Mouse (Mus musculus) kidney, embryonic 14.5 days (tissue): ENCODE data around the gene Car8. TPM values are rescaled to one million over a fixed set of nuclear protein-coding genes. Genes with fewer than 3 reads are reported as not detected.
"Not testable (repeated sequence)": the region's sequence is repeated elsewhere in the genome, so short reads cannot be mapped to it uniquely, and the experiment has no call there.

Experiments used
- ATAC-seq: fragments of 200-750 bp; cut with Nextera tagmentation; 2 replicates; pipeline ENCODE4 v1.8.0; 2017; ENCODE audit warnings: moderate number of reproducible peaks, mild to moderate bottlenecking, moderate TSS enrichment, moderate library complexity; ENCODE audit not compliant: low FRiP score, low TSS enrichment
- H3K27ac ChIP-seq: fragments of 300-500 bp; sonication (generic); 2 replicates; pipeline ENCODE4 v1.5.1; 2014; ENCODE audit warnings: low read depth, mild to moderate bottlenecking, low read length, moderate library complexity, mixed read lengths
- H3K27me3 ChIP-seq: fragments of 300-500 bp; sonication (generic); 2 replicates; pipeline ENCODE4 v1.6.1; 2014; ENCODE audit warnings: mild to moderate bottlenecking, low read length; ENCODE audit not compliant: control insufficient read depth, insufficient read depth
- H3K36me3 ChIP-seq: fragments of 300-500 bp; sonication (generic); 2 replicates; pipeline ENCODE4 v1.6.1; 2014; ENCODE audit warnings: low read length, mixed read lengths; ENCODE audit not compliant: control insufficient read depth, insufficient read depth
- H3K4me1 ChIP-seq: fragments of 300-500 bp; sonication (generic); 2 replicates; pipeline ENCODE4 v1.6.1; 2014; ENCODE audit warnings: low read length, mixed read lengths; ENCODE audit not compliant: control insufficient read depth, insufficient read depth
- H3K4me2 ChIP-seq: fragments of 300-500 bp; sonication (generic); replicated peaks from 2 replicates; pipeline ENCODE4 v1.6.1; 2014; ENCODE audit warnings: low read depth, mild to moderate bottlenecking, low read length
- H3K4me3 ChIP-seq: fragments of 300-500 bp; sonication (generic); 2 replicates; pipeline ENCODE4 v1.5.1; 2014; ENCODE audit warnings: mild to moderate bottlenecking, low read length
- H3K9ac ChIP-seq: fragments of 300-500 bp; sonication (generic); 2 replicates; pipeline ENCODE4 v1.6.1; 2014; ENCODE audit warnings: low read depth, mild to moderate bottlenecking, low read length, moderate library complexity
- H3K9me3 ChIP-seq: fragments of 300-500 bp; sonication (generic); 2 replicates; pipeline ENCODE4 v1.6.1; 2016; ENCODE audit warnings: low read length; ENCODE audit not compliant: control insufficient read depth
- WGBS: fragments of 180-500 bp; shearing (Covaris S2); extraction: QIAGEN DNeasy Blood & Tissue Kit; methylation state at CpG from one replicate; pipeline ENCODE4 v1.1.7; 2014; 5-methylcytosine and 5-hydroxymethylcytosine counted together
- microRNA-seq: library from miRNA; unstranded; fragments of <30 nt; microRNA quantifications from one replicate; pipeline ENCODE4, GENCODE M21; 2016
- polyA plus RNA-seq: library from polyadenylated mRNA; unstranded; fragments of >200 nt; fragmentation: Nextera tagmentation; extraction: Ambion mirVana; gene quantifications from 2 replicates; pipeline ENCODE4 v1.2.1, GENCODE M21; 2014

The Car8 gene
- polyA plus RNA-seq, 1 experiment from 2014 or later = 9.1 TPM

GRCm38 (mm10) chr4:8098084-8098483, 140.8 kb downstream of the Car8 start:
- Histone ChIP-seq H3K9ac (no peak overlapping the region), H3K27me3 (no peaks in the 10 kb centered on the region), H3K9me3 (no peaks in the 10 kb centered on the region), H3K36me3 (no peaks in the 10 kb centered on the region), H3K27ac (no peak overlapping the region), H3K4me3 (no peak overlapping the region), H3K4me1 (no peaks in the 10 kb centered on the region), H3K4me2 (no peak overlapping the region)
- no peak for ATAC-seq
- WGBS = 31% methylated on average over 4 of the region's 4 CpGs

- 34% methylated on average over 3 of the region's 3 CpGs for WGBS
- Histone ChIP-seq H3K27me3 (no peaks in the 10 kb centered on the region), H3K4me3 (no peak overlapping the region), H3K4me2 (no peak overlapping the region), H3K36me3 (no peaks in the 10 kb centered on the region), H3K9me3 (no peaks in the 10 kb centered on the region), H3K9ac (no peak overlapping the region), H3K4me1 (no peaks in the 10 kb centered on the region), H3K27ac (no peak overlapping the region)
- ATAC-seq = no peak
Observed at GRCm38 (mm10) chr4:8097683-8098082, 141.2 kb downstream of the Car8 start.

GRCm38 (mm10) chr4:8093566-8093965, 145.3 kb downstream of the Car8 start:
- not testable (repeated sequence) for H3K4me2 ChIP-seq, ATAC-seq, H3K9ac ChIP-seq

More at GRCm38 (mm10) chr4:8093566-8093965, 145.3 kb downstream of the Car8 start:
- not testable (repeated sequence) for H3K27ac ChIP-seq, H3K27me3 ChIP-seq, H3K4me3 ChIP-seq, H3K9me3 ChIP-seq, H3K36me3 ChIP-seq, H3K4me1 ChIP-seq
- WGBS = 81% methylated on average over 3 of the region's 3 CpGs

Small RNA genes lying within 50 kb of the gene (microRNA-seq; reads per million reads assigned to microRNA genes)
- gene Gm25355 = not detected
